29 mouse cellular contexts compared by ENCODE assay signal in the genomic region with DNA sequence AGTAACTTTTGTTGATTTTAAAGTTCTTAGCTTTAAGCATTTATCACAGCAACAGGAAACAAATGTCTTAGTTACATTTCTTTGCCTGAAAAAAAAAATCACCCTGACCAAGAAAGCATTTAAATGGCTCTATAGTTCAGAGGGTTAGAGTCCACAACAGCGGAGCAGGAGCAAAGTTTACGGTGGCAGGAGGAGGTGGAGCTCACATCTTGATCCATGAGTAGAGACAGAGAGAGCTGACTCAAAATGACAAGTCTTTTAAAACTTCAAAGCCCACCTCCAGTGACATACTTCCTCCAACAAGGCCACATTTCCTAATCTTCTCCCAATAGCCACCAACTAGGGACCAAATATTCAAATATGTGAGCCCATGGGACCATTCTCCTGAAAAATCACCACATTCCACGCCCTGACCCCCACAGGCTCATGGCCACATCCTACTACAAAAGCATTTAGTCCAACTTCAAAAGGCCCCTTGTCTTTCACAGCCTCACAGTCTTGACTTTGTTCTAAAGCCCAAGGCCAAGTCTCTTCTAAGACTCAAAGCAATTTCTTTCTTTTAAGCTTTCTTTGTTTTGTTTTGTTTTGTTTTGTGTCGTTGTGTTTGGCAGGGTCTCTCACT. TPM values are rescaled to one million over a fixed set of nuclear protein-coding genes. Genes with fewer than 3 reads are reported as not detected.
DNase-seq lines count a peak whose midpoint lies in the region; ATAC-seq and TF ChIP-seq lines count a peak whose summit lies in the region.
"Had no signal": no experiment of that assay in that cellular context is flagged by ENCODE, and none has a peak within 500 bp of the region (broad histone marks: within the 10 kb centered on the region; RNA-seq: fewer than 3 reads in every experiment).

No protein-coding gene starts in this region.

- peak; percentile 73 for DNase-seq in heart, adult 11 months
- DNase-seq in heart, adult 9 months (ENCODE audit: low spot score in 2 of 2): no peak
- peak; percentile 11 for DNase-seq in kidney, postnatal 0 days (ENCODE audit: low spot score)
- DNase-seq in kidney, postnatal 14 days: no peak
- peak; percentile 51 for DNase-seq in R1 (ENCODE audit: low read depth, low spot score)
- DNase-seq in right cerebral cortex, postnatal 25 days: no peak
- DNase-seq: adrenal gland, adult 2 months; adrenal gland, postnatal 36 days; cerebellum, adult 18-20 months; cerebellum, postnatal 10 days; gastrocnemius, postnatal 25 days; heart, adult 18-20 months; heart, postnatal 4 days; layer of hippocampus, adult 9-11 months; lung, postnatal 36 days; thymus, postnatal 4 days had no signal

- no peak overlapping the region for H3K4me2 ChIP-seq in kidney, postnatal 0 days (ENCODE audit: low read length)
- no peak overlapping the region for H3K4me2 ChIP-seq in stomach, embryonic 15.5 days
- H3K4me2 ChIP-seq: embryonic facial prominence, embryonic 15.5 days; forebrain, embryonic 13.5 days; heart, embryonic 12.5 days; hindbrain, embryonic 15.5 days; limb, embryonic 12.5 days; liver, embryonic 15.5 days; lung, embryonic 15.5 days; midbrain, embryonic 12.5 days; neural tube, embryonic 13.5 days had no signal

- H3K27me3 ChIP-seq in kidney, postnatal 0 days (ENCODE audit: insufficient read depth, low read length): no peaks in the 10 kb centered on the region
- no peaks in the 10 kb centered on the region for H3K27me3 ChIP-seq in stomach, embryonic 15.5 days (replicated peaks)
- H3K27me3 ChIP-seq: embryonic facial prominence, embryonic 15.5 days; forebrain, embryonic 13.5 days; heart, embryonic 12.5 days; hindbrain, embryonic 15.5 days; limb, embryonic 12.5 days; lung, embryonic 15.5 days; midbrain, embryonic 12.5 days; neural tube, embryonic 13.5 days had no signal

- ATAC-seq in kidney, postnatal 0 days (replicated peaks; ENCODE audit: low FRiP score, low read depth): no peak
- ATAC-seq in stomach, embryonic 15.5 days (ENCODE audit: insufficient read depth, low FRiP score, low read depth): no peak
- ATAC-seq: activated CD4-positive, CD25-positive, alpha-beta regulatory T cell, adult 4 months; forebrain, embryonic 13.5 days; inflammation-experienced regulatory T-cells, adult 6 months had no signal

- H3K27ac ChIP-seq in kidney, postnatal 0 days: no peak overlapping the region
- 0 out of 2 replicates have a peak overlapping the region, but pooled peaks have one; percentile 38 for H3K27ac ChIP-seq in stomach, embryonic 15.5 days
- H3K27ac ChIP-seq: embryonic facial prominence, embryonic 10.5 days; embryonic facial prominence, embryonic 15.5 days; forebrain, embryonic 13.5 days; hindbrain, embryonic 15.5 days; limb, embryonic 12.5 days; liver, embryonic 15.5 days; lung, embryonic 15.5 days; midbrain, embryonic 12.5 days; neural tube, embryonic 13.5 days had no signal

- no peaks in the 10 kb centered on the region for H3K36me3 ChIP-seq in kidney, postnatal 0 days (ENCODE audit: insufficient read depth, low read length)
- no peaks in the 10 kb centered on the region for H3K36me3 ChIP-seq in stomach, embryonic 15.5 days
- H3K36me3 ChIP-seq: embryonic facial prominence, embryonic 10.5 days; embryonic facial prominence, embryonic 15.5 days; heart, embryonic 12.5 days; hindbrain, embryonic 15.5 days; limb, embryonic 12.5 days; liver, embryonic 15.5 days; lung, embryonic 15.5 days; midbrain, embryonic 12.5 days; neural tube, embryonic 13.5 days had no signal

- no peaks in the 10 kb centered on the region for H3K9me3 ChIP-seq in kidney, postnatal 0 days (replicated peaks; ENCODE audit: low read length)
- H3K9me3 ChIP-seq in stomach, embryonic 15.5 days: no peaks in the 10 kb centered on the region
- H3K9me3 ChIP-seq: embryonic facial prominence, embryonic 10.5 days; embryonic facial prominence, embryonic 15.5 days; forebrain, embryonic 13.5 days; heart, embryonic 12.5 days; hindbrain, embryonic 15.5 days; limb, embryonic 12.5 days; liver, embryonic 15.5 days; lung, embryonic 15.5 days; midbrain, embryonic 12.5 days; neural tube, embryonic 13.5 days had no signal

- peaks cover 4% of the 10 kb centered on the region; the same call in 1 of the 2 replicates for H3K4me1 ChIP-seq in kidney, postnatal 0 days (replicated peaks; ENCODE audit: insufficient read depth, low read length)
- H3K4me1 ChIP-seq in stomach, embryonic 15.5 days: peaks cover 4% of the 10 kb centered on the region

- no peak overlapping the region for H3K4me3 ChIP-seq in kidney, postnatal 0 days (replicated peaks; ENCODE audit: low read depth, low read length)
- no peak overlapping the region for H3K4me3 ChIP-seq in stomach, embryonic 15.5 days (replicated peaks)
- H3K4me3 ChIP-seq: embryonic facial prominence, embryonic 10.5 days; embryonic facial prominence, embryonic 15.5 days; forebrain, embryonic 13.5 days; heart, embryonic 12.5 days; hindbrain, embryonic 15.5 days; limb, embryonic 12.5 days; liver, embryonic 15.5 days; lung, embryonic 15.5 days; midbrain, embryonic 12.5 days; neural tube, embryonic 13.5 days had no signal

- H3K9ac ChIP-seq in kidney, postnatal 0 days (ENCODE audit: low read depth, low read length): no peak overlapping the region
- no peak overlapping the region for H3K9ac ChIP-seq in stomach, embryonic 15.5 days
- H3K9ac ChIP-seq: embryonic facial prominence, embryonic 15.5 days; forebrain, embryonic 13.5 days; heart, embryonic 12.5 days; hindbrain, embryonic 15.5 days; limb, embryonic 12.5 days; liver, embryonic 15.5 days; lung, embryonic 15.5 days; midbrain, embryonic 12.5 days; neural tube, embryonic 13.5 days had no signal

- 52% methylated on average over 4 of the region's 4 CpGs for WGBS in kidney, postnatal 0 days
- WGBS in stomach, embryonic 15.5 days: 44% methylated on average over 4 of the region's 4 CpGs

- no peak for TF ChIP-seq CTCF in kidney, postnatal 0 days (IDR thresholded peaks at IDR 0.05; ENCODE audit: low read depth)

RNA-seq across cellular contexts. Expression of a gene that starts 3.6 kb away (rescaled TPM):
- polyA plus RNA-seq in kidney, postnatal 0 days (2015; fragmentation: Nextera tagmentation; extraction: Ambion mirVana): 71.9 and 76.8 TPM in 2 replicates
- polyA plus RNA-seq in stomach, embryonic 15.5 days (2015; fragmentation: Nextera tagmentation; extraction: Ambion mirVana): 51.5 and 55.0 TPM in 2 replicates

Comparison
In these comparisons a context has a peak if more than half of its experiments do, and no peak if none do; other contexts are left out.
1. DNase-seq: peak in heart, adult 11 months (single experiment), kidney, postnatal 0 days (single experiment) and R1 (single experiment); none in heart, adult 9 months (0 of 2), kidney, postnatal 14 days (single experiment) and right cerebral cortex, postnatal 25 days (single experiment).